Mouse (Mus musculus): ENCODE results near the gene Rasa4.
"Not testable (repeated sequence)": the region's sequence is repeated elsewhere in the genome, so short reads cannot be mapped to it uniquely, and the experiment has no call there.

Gene Rasa4

GRCm38 (mm10) chr5:136066404-136067148 is 17.1 kb upstream of the Rasa4 start:
- not testable (repeated sequence) for DNase-seq (ENCODE audit: low read depth, low spot score)

- DNase-seq (ENCODE audit: low read depth, low spot score), result no peak
Observed at GRCm38 (mm10) chr5:136069411-136069810, 14.3 kb upstream of the Rasa4 start.

GRCm38 (mm10) chr5:136073051-136073450 is 10.7 kb upstream of the Rasa4 start:
- no peak for DNase-seq (ENCODE audit: low read depth, low spot score)

- no peak for DNase-seq (ENCODE audit: low read depth, low spot score)
Observed at GRCm38 (mm10) chr5:136073526-136073925, 10.2 kb upstream of the Rasa4 start.

GRCm38 (mm10) chr5:136075076-136075475 is 8.6 kb upstream of the Rasa4 start:
- no peak for DNase-seq (ENCODE audit: low read depth, low spot score)

GRCm38 (mm10) chr5:136076284-136076683 is 7.4 kb upstream of the Rasa4 start:
- DNase-seq (ENCODE audit: low read depth, low spot score), result no peak

- DNase-seq (ENCODE audit: low read depth, low spot score), result no peak
Observed at GRCm38 (mm10) chr5:136077001-136077550, 6.6 kb upstream of the Rasa4 start.

- no peak for DNase-seq (ENCODE audit: low read depth, low spot score)
Observed at GRCm38 (mm10) chr5:136078136-136078535, 5.6 kb upstream of the Rasa4 start.

- DNase-seq (ENCODE audit: low read depth, low spot score), result peak; percentile 54
Observed at GRCm38 (mm10) chr5:136082345-136082744, 1.4 kb upstream of the Rasa4 start.

GRCm38 (mm10) chr5:136084144-136084881 is 597 bp downstream of the Rasa4 start:
- DNase-seq (ENCODE audit: low read depth, low spot score), result no peak

GRCm38 (mm10) chr5:136084891-136085651 is 1.4 kb downstream of the Rasa4 start:
- DNase-seq (ENCODE audit: low read depth, low spot score), result peak; percentile 57

GRCm38 (mm10) chr5:136086290-136086689 is 2.6 kb downstream of the Rasa4 start:
- no peak for DNase-seq (ENCODE audit: low read depth, low spot score)

- no peak for DNase-seq (ENCODE audit: low read depth, low spot score)
Observed at GRCm38 (mm10) chr5:136088821-136089575, 5.3 kb downstream of the Rasa4 start.

GRCm38 (mm10) chr5:136091927-136092326 is 8.2 kb downstream of the Rasa4 start:
- no peak for DNase-seq (ENCODE audit: low read depth, low spot score)

- DNase-seq (ENCODE audit: low read depth, low spot score), result no peak
Observed at GRCm38 (mm10) chr5:136094249-136095010, 10.7 kb downstream of the Rasa4 start.

GRCm38 (mm10) chr5:136095089-136095488 is 11.4 kb downstream of the Rasa4 start:
- DNase-seq (ENCODE audit: low read depth, low spot score), result no peak

- DNase-seq (ENCODE audit: low read depth, low spot score), result no peak
Observed at GRCm38 (mm10) chr5:136098536-136098935, 14.8 kb downstream of the Rasa4 start.

- DNase-seq (ENCODE audit: low read depth, low spot score), result peak; percentile 85
Observed at GRCm38 (mm10) chr5:136102099-136102820, 18.5 kb downstream of the Rasa4 start.

GRCm38 (mm10) chr5:136104511-136104910 is 20.8 kb downstream of the Rasa4 start:
- peak; percentile 35 for DNase-seq (ENCODE audit: low read depth, low spot score)

GRCm38 (mm10) chr5:136108486-136108885 is 24.8 kb downstream of the Rasa4 start:
- no peak for DNase-seq (ENCODE audit: low read depth, low spot score)

Data from CD4-positive helper T cell, adult 2 months (primary cell).